Mouse (Mus musculus): ENCODE measurements around the gene Rad51c.

DNA sequence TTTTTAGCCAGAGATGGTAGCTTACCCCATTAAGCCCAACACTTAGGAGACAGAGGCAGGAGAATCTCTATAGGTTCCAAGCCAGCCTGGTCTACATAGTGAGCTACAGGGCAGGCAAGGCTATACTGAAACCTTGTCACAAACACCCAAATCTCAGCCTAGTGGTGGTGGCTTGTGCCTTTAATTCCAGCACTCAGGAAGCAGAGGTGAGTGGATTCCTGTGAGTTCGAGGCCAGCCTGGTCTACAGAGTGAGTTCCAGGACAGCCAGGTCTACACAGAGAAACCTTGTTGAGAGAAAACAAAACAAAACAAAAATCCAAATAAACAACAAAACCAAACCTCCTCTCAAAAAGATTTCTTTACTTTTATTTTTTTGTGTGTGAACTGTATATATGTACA is 49.9 kb downstream of the Rad51c start:
- no peak for TF ChIP-seq CTCF (IDR thresholded peaks at IDR 0.05; ENCODE audit: low read depth, low read length)
- TF ChIP-seq GATA1 (IDR thresholded peaks at IDR 0.05; ENCODE audit: borderline replicate concordance, low read length): no peak
